Mouse (Mus musculus): ENCODE data around the gene Fbxo48. TPM values are rescaled to one million over a fixed set of nuclear protein-coding genes. Genes with fewer than 3 reads are reported as not detected.
A peak's percentile ranks its signal among the peaks of the same experiment; 100 is the strongest.

Fbxo48 gene
- total RNA-seq, 2 experiments from 2014 or later, result 0.57 to 1.3 TPM

GRCm38 (mm10) chr11:16969650-16970049, 18.5 kb downstream of the Fbxo48 start:
- no peak for DNase-seq (ENCODE audit: low spot score in 2 of 2)

- no peak for DNase-seq (ENCODE audit: low spot score in 2 of 2)
Observed at GRCm38 (mm10) chr11:16972027-16972426, 20.9 kb downstream of the Fbxo48 start.

GRCm38 (mm10) chr11:16973086-16973485, 21.9 kb downstream of the Fbxo48 start:
- DNase-seq (ENCODE audit: low spot score in 2 of 2), result peak in 1 of 2 experiments; percentile 6

GRCm38 (mm10) chr11:16976937-16977336, 25.8 kb downstream of the Fbxo48 start:
- no peak for DNase-seq (ENCODE audit: low spot score in 2 of 2)

- DNase-seq (ENCODE audit: low spot score in 2 of 2), result no peak
Observed at GRCm38 (mm10) chr11:16977611-16978010, 26.4 kb downstream of the Fbxo48 start.

GRCm38 (mm10) chr11:16978161-16978707, 27.1 kb downstream of the Fbxo48 start:
- no peak for DNase-seq (ENCODE audit: low spot score in 2 of 2)

GRCm38 (mm10) chr11:16986550-16987187, 35.5 kb downstream of the Fbxo48 start:
- no peak for DNase-seq (ENCODE audit: low spot score in 2 of 2)

- DNase-seq (ENCODE audit: low spot score in 2 of 2), result no peak
Observed at GRCm38 (mm10) chr11:16987745-16988328, 36.7 kb downstream of the Fbxo48 start.

GRCm38 (mm10) chr11:16989885-16990284, 38.7 kb downstream of the Fbxo48 start:
- no peak for DNase-seq (ENCODE audit: low spot score in 2 of 2)

- no peak for DNase-seq (ENCODE audit: low spot score in 2 of 2)
Observed at GRCm38 (mm10) chr11:16992880-16993279, 41.7 kb downstream of the Fbxo48 start.

GRCm38 (mm10) chr11:16996818-16997217, 45.6 kb downstream of the Fbxo48 start:
- no peak for DNase-seq (ENCODE audit: low spot score in 2 of 2)

GRCm38 (mm10) chr11:16997465-16997864, 46.3 kb downstream of the Fbxo48 start:
- DNase-seq (ENCODE audit: low spot score in 2 of 2), result no peak

GRCm38 (mm10) chr11:16999387-16999786, 48.2 kb downstream of the Fbxo48 start:
- DNase-seq (ENCODE audit: low spot score in 2 of 2), result no peak

GRCm38 (mm10) chr11:16999933-17000332, 48.8 kb downstream of the Fbxo48 start:
- DNase-seq (ENCODE audit: low spot score in 2 of 2), result no peak

GRCm38 (mm10) chr11:17000353-17001334, 49.5 kb downstream of the Fbxo48 start:
- DNase-seq (ENCODE audit: low spot score in 2 of 2), result no peak

GRCm38 (mm10) chr11:17002739-17003373, 51.7 kb downstream of the Fbxo48 start:
- no peak for DNase-seq (ENCODE audit: low spot score in 2 of 2)

- DNase-seq (ENCODE audit: low spot score in 2 of 2), result no peak
Observed at GRCm38 (mm10) chr11:17003757-17004156, 52.6 kb downstream of the Fbxo48 start.

Data from layer of hippocampus, postnatal 14 days (tissue).